Mouse (Mus musculus) G1E (cell line): Measurements from ENCODE around the gene Naa50.

Source experiments
- CTCF ChIP-seq: IDR thresholded peaks from 2 replicates; pipeline ENCODE4 v1.5.1; 2012; ENCODE audit warnings: low read depth, low read length, inconsistent platforms, mixed read lengths
- POLR2AphosphoS5 ChIP-seq: IDR thresholded peaks from 2 replicates; pipeline ENCODE4 v1.6.1; 2012; ENCODE audit warnings: low read depth, low read length, inconsistent platforms; ENCODE audit not compliant: insufficient replicate concordance
- TAL1 ChIP-seq: conservative IDR thresholded peaks from 2 replicates; pipeline ENCODE4 v1.6.1; 2012; ENCODE audit warnings: low read depth, low read length, inconsistent platforms, mixed read lengths

GRCm38 (mm10) chr16:44149002-44149767 is 9.6 kb downstream of the Naa50 start:
- TF ChIP-seq CTCF: no peak
- TF ChIP-seq TAL1: no peak
- no peak for TF ChIP-seq POLR2AphosphoS5
